Mouse (Mus musculus) adrenal gland, postnatal 10 days (tissue): Measurements from ENCODE around the gene Olfr1293-ps. TPM values are rescaled to one million over a fixed set of nuclear protein-coding genes. Genes with fewer than 3 reads are reported as not detected.

Experiments
- DNase-seq: peaks from one replicate; pipeline ENCODE4 v3.0.0; 2021; ENCODE audit warnings: mixed read lengths
- long read RNA-seq, 2 experiments: library from polyadenylated mRNA; stranded (forward); transcript quantifications; one replicate each; pipeline ENCODE4 v2.0.0; 2021
- total RNA-seq, 2 experiments: library from RNA; stranded (reverse); gene quantifications; 2 replicates each; pipeline ENCODE4 v1.2.3; 2021

The Olfr1293-ps gene
- not detected for total RNA-seq
- long read RNA-seq, experiment 1: 0 reads
- long read RNA-seq, experiment 2: 0 reads

DNA sequence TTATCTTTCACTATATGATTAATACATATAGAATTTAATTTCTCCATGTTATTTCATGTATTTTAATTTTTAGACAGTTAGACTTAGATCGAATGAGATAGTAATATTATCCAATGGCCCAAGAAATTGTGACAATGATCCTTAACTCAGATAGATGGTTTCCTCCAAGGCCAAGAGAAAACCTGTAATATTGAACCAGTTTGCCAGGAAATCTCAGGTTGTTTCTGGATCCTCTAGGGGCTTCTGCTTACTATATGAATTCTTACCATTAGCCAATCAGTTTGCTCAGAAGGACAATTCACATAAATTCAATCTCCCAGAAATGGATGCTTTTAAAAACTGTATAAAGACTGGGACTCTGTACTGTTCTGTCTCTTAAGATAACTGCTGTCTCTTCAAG, at the start of gene Olfr1293-ps:
Olfr1293-ps (plus strand) TSS at position 301 of the 400 bp plus-strand sequence.
- no peak for DNase-seq

DNA sequence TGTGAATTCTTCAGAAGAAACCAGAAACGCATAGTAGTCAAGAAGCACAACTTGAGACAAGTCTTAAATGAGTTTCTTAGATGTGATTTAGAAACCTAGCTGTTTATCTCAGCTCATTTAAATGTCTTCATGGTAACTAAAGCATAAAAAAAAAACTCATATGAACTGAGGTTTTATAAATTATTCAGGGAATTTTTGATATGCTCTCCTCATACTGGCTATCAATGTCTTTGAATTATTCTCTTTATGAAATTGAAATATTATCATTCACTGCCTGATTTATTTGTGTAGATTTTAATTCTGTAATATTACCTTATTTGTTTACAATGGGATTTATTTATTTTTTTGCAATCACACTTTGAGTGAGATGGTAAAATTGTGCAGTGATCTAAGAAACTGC, 44.5 kb upstream of the Olfr1293-ps start, which contains the start of gene Olfr1289:
Olfr1289 (plus strand) TSS at position 301 of the 400 bp plus-strand sequence.
- no peak for DNase-seq

DNA sequence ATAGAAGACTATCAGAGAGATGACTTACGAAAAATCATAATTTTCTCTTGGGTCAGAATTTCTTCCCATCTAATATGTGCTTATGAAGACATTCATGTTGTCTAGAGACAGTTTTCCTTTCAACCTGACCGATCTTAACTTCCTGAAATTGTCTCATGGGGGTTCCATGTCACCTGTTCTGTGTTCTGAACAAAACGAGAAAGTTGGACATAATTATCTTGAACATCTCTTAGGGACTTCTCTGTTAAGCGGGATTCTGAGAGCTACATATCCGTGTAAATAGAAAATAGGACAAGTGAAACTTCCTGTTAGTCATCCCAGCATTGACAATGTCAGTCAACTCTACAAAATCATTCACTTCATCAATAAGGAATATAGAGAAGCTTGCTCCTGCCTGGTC, 31.3 kb upstream of the Olfr1293-ps start, which contains the start of gene Olfr1290:
Olfr1290 (minus strand) TSS at position 101 of the 400 bp plus-strand sequence.
- DNase-seq: no peak

DNA sequence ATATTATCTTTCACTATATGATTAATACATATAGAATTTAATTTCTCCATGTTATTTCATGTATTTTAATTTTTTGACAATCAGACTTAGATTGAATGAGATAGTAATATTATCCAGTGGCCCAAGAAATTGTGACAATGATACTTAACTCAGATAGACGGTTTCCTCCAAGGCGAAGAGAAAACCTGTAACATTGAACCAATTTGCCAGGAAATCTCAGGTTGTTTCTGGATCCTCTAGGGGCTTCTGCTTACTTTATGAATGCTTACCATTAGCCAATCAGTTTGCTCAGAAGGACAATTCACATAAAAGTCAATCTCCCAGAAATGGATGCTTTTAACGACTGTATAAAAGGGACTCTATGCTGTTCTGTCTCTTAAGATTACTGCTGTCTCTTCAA, 28.1 kb upstream of the Olfr1293-ps start, which contains the start of gene Olfr1291-ps1:
Olfr1291-ps1 (plus strand) TSS at position 301 of the 400 bp plus-strand sequence.
- no peak for DNase-seq

DNA sequence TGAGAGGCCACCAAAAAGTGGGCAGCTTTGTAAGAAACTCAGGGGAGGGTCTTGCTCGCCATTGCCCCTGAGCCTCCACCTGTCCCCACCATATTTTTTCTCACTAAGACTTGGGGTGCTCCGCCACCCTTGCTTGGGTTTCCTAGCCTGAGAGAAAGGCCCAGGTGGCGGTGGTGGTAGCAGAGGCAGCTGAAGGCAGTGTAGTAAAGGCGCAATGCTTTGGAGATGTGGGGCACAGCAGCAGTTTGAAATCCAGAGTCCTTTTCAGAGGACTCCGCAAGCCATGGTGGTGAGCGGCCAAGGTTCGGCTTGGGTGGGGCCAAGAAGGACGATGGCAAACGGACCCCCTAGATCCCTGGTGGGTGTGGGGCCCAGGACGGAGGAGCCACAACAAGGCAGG, 7.6 kb upstream of the Olfr1293-ps start:
- DNase-seq: no peak

DNA sequence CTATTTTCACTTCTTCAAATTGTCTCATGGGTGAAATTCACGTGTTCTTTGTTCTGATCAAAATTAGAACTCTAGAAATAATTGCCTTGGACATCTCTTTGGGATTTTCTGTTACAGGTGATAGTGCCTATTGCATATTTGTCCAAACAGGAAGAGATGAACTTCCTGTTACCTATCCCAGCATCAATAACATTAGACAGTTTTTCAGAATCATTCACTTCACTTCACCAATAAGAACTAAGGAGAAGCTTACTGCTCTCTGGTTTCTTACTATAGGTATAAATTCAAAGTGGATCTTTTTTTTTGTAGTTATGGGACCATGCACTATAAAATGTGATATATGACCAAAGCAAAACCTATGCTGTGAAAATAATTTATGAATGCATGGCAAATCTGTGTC, 15.2 kb downstream of the Olfr1293-ps start, which contains the start of gene Olfr1294:
Olfr1294 (minus strand) TSS at position 101 of the 400 bp plus-strand sequence.
- DNase-seq: no peak

DNA sequence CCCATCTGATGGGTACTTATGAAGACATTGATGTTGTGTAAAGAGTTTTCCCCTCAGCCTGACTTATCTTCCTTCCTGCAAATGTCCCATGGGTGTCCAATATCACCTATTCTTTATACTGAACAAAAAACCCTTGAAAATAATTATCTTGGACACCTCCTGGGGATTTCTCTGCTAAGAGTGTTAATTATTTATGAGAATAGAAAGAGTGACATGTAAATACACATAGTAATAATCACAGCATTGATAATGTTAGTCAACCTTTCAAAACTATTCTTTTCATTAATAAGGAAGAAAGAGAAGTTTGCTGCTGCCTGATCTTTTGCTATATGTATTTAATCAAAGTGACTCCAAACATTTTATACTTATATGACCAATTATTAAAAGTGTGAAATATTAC, 44.6 kb downstream of the Olfr1293-ps start, which contains the start of gene Olfr1295:
Olfr1295 (minus strand) TSS at position 101 of the 400 bp plus-strand sequence.
- no peak for DNase-seq

Other genes starting within 250 kb of the Olfr1293-ps start
- gene Olfr1278, start 235.1 kb upstream of the Olfr1293-ps start, total RNA-seq: not detected
- gene Olfr1279, start 224.6 kb upstream of the Olfr1293-ps start, total RNA-seq: not detected
- gene Olfr1280, start 211.2 kb upstream of the Olfr1293-ps start, total RNA-seq: not detected
- not detected for gene Olfr1281, start 198.7 kb upstream of the Olfr1293-ps start, total RNA-seq
- gene Olfr1282, start 189.1 kb upstream of the Olfr1293-ps start, total RNA-seq: not detected
- not detected for gene Olfr1283, start 158.4 kb upstream of the Olfr1293-ps start, total RNA-seq
- not detected for gene Olfr1284, start 149.7 kb upstream of the Olfr1293-ps start, total RNA-seq
- not detected for gene Olfr1286, start 102.1 kb upstream of the Olfr1293-ps start, total RNA-seq
- not detected for gene Olfr1287, start 76.1 kb upstream of the Olfr1293-ps start, total RNA-seq
- gene Olfr1288, start 51.1 kb upstream of the Olfr1293-ps start, total RNA-seq: not detected
- not detected for gene Olfr1289, start 44.4 kb upstream of the Olfr1293-ps start, total RNA-seq
- gene Olfr1290, start 31.4 kb upstream of the Olfr1293-ps start, total RNA-seq: not detected
- not detected for gene Olfr1291-ps1, start 28.0 kb upstream of the Olfr1293-ps start, total RNA-seq
- gene Olfr1294, start 15.1 kb downstream of the Olfr1293-ps start, total RNA-seq: not detected
- gene Olfr1295, start 44.5 kb downstream of the Olfr1293-ps start, total RNA-seq: not detected
- not detected for gene Olfr1297, start 101.3 kb downstream of the Olfr1293-ps start, total RNA-seq
- not detected for gene Olfr1298, start 124.0 kb downstream of the Olfr1293-ps start, total RNA-seq
- not detected for gene Olfr1299, start 136.2 kb downstream of the Olfr1293-ps start, total RNA-seq
- not detected for gene Olfr1301, start 225.8 kb downstream of the Olfr1293-ps start, total RNA-seq